Mouse (Mus musculus) bone marrow macrophage, adult 2 months (primary cell): Measurements from ENCODE around the gene Dtx1. TPM values are rescaled to one million over a fixed set of nuclear protein-coding genes. Genes with fewer than 3 reads are reported as not detected.

Experiments used
- H3K27ac ChIP-seq: 2 replicates; pipeline ENCODE4 v1.5.1; 2012; ENCODE audit warnings: low read depth, low read length; ENCODE audit not compliant: insufficient read depth
- H3K4me1 ChIP-seq: 2 replicates; pipeline ENCODE4 v1.6.1; 2012; ENCODE audit warnings: low read length; ENCODE audit not compliant: control insufficient read depth, insufficient read depth
- H3K4me3 ChIP-seq: 2 replicates; pipeline ENCODE4 v1.5.1; 2012; ENCODE audit warnings: mild to moderate bottlenecking, low read length, moderate library complexity; ENCODE audit not compliant: insufficient read depth
- CTCF ChIP-seq: IDR thresholded peaks from 2 replicates; pipeline ENCODE4 v1.5.1; 2012; ENCODE audit warnings: low read depth, mild to moderate bottlenecking, low read length, moderate library complexity
- POLR2A ChIP-seq: IDR thresholded peaks from 2 replicates; pipeline ENCODE4 v1.6.1; 2012; ENCODE audit warnings: mild to moderate bottlenecking, low read depth, low read length, borderline replicate concordance
- polyA plus RNA-seq: library from polyadenylated mRNA; stranded (reverse); fragments of >200 nt; gene quantifications from 2 replicates; pipeline ENCODE4 v1.2.4, GENCODE M21; 2012; ENCODE audit not compliant: missing spikeins, insufficient read depth, insufficient read length

Gene Dtx1
- polyA plus RNA-seq, 1 experiment = not detected

DNA sequence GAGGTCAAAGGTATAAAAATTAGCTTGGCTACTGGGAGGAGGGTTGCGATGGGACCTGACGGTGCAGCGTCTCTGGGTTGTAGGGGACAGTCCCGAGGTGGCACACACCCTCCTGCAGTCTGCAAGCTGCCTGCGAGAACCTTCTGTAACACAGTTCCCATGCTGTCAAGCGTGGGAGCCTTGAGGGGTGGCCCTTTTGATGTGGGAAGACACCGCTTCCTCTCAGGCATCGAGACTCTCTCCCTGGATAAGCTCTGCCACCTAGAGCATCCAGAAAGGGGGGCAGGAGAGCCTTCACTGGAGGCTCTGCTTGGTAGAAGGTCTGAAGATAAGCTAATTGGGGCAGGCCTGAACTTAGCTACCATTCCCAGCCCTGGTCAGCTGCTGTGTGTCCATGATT is 26.0 kb downstream of the Dtx1 start:
- Histone ChIP-seq H3K4me1 (peaks cover 2% of the 10 kb centered on the region; the same call in 1 of the 2 replicates), H3K27ac (no peak overlapping the region), H3K4me3 (no peak overlapping the region)
- TF ChIP-seq CTCF = no peak
- TF ChIP-seq POLR2A = no peak

DNA sequence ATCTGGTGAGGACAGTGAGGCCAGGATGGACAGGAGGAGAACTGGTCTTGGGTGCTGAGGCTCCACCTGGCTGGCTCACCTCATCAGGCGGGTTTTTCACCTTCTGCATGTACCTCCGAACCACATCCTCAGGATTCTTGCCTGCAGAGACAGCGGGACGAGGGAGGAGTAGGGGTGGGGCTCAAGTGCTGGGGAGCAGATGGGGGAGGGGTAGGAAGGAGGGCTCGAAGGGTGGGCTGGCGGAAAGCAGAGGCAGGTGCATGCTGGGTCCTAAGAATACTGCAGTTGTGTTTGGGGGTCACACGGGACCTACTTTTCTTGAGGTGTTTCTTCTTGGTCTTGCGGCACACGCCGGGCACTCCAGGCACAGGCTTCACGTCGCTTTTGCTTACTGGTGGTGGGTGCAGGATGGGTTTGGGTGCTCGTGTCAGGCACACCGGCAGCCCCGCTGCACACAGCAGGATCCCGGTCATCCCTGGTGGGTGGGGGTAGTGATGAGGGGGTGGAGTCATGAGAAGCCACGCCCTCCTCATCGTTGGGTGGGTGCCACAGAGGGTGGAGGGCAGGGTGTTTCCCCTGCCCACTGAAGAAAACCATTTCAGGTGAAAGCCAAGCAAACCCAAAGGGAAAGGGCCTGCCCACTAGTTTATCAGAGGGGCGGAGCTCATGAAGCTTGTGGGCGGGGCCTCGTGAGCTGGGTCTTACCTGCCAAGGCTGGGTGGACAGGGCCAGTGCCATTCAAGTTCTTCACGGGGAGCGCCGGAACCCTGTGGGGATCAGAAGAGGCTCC is 28.6 kb downstream of the Dtx1 start:
- TF ChIP-seq POLR2A (no peak), CTCF (no peak)
- Histone ChIP-seq H3K27ac (no peak overlapping the region), H3K4me3 (no peak overlapping the region), H3K4me1 (peaks cover 5% of the 10 kb centered on the region; the same call in 1 of the 2 replicates)

DNA sequence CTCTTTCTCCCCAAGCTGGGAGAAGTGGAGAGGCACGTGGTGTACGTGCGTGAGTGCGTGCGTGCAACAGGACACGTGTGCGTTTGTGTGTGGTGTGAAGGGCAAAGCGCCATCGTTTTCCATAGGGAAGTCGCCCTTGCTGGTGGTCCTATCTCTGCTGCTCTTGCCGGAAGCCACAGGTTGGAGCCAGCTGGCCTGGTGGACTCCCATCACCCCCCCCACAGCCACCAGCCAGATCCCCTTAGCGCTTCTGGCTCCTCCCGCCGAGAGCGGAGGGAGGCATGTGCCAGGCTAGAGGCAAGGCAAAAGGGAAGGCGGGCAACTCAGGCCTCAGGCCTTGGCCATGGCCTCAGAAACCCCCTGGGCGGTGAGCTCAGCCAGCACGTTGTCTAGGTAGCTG is 30.8 kb downstream of the Dtx1 start:
- TF ChIP-seq POLR2A (no peak), CTCF (no peak)
- H3K4me1 ChIP-seq = 0 out of 2 replicates have a peak, but pooled peaks cover 2% of the 10 kb centered on the region
- no peak overlapping the region for H3K27ac ChIP-seq
- no peak overlapping the region for H3K4me3 ChIP-seq

DNA sequence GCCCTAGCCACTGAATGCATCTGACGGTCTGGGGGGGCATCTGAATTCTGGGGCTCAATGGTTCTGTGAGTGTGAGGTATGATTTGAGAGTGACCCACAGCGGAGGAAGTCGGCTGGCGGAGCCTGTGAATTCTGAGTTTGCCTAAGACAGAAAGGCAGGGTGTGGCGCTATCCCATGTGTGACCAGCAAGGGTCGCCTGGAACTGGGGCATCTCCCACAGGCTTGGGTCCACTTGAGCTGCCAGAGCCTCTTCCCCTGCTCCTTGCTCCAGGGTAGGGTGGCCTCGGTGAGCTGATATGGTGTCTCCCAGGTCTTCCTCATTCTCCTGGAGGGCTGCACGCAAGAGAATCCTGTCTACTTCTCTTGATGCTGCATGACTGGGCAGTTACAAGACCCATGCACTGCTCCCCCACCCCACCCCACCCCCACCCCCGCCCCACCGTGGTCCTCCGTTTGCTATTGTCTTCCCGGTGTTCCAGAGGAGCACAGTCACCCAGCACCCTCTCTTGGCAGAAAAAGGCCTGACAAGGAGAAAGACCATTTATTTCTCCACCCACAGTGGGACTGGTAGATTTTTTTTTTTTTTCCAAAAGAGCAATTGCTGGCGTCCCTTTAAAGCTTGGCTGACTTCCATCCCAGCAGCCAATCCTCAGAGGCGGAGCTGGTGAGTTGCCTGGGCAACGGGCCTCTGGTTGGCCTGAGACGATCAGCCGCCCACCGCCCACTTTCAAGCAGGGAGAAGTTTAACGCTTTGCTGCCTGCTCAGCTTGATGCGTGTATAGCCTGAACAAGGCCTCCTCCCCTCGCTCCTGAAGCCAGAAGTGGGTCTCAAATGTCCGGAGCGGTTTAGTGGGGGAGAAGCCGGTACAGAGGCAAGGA is 31.8 kb downstream of the Dtx1 start:
- Histone ChIP-seq H3K27ac (no peak overlapping the region), H3K4me3 (no peak overlapping the region), H3K4me1 (0 out of 2 replicates have a peak, but pooled peaks cover 2% of the 10 kb centered on the region)
- TF ChIP-seq POLR2A (no peak), CTCF (no peak)

DNA sequence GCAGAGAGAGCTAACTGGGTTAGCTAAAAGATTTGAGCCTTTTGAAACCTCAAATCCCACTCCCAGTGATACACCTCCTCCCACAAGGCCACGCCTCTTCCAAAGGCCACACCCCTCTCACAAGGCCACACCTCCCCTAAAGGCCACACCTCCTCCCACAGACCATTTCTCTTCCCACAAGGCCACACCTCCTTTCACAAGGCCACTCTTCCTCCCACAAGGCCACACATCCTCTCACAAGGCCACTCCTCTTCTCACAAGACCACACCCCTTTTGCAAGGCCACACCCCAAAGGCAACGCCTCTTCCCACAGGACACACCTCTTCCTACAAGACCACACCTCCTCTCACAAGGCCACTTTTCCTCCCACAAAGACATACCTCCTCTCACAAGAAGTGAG is 34.2 kb downstream of the Dtx1 start:
- H3K4me3 ChIP-seq = no peak overlapping the region
- 0 out of 2 replicates have a peak, but pooled peaks cover 2% of the 10 kb centered on the region for H3K4me1 ChIP-seq
- TF ChIP-seq CTCF (no peak), POLR2A (no peak)
- H3K27ac ChIP-seq = no peak overlapping the region

DNA sequence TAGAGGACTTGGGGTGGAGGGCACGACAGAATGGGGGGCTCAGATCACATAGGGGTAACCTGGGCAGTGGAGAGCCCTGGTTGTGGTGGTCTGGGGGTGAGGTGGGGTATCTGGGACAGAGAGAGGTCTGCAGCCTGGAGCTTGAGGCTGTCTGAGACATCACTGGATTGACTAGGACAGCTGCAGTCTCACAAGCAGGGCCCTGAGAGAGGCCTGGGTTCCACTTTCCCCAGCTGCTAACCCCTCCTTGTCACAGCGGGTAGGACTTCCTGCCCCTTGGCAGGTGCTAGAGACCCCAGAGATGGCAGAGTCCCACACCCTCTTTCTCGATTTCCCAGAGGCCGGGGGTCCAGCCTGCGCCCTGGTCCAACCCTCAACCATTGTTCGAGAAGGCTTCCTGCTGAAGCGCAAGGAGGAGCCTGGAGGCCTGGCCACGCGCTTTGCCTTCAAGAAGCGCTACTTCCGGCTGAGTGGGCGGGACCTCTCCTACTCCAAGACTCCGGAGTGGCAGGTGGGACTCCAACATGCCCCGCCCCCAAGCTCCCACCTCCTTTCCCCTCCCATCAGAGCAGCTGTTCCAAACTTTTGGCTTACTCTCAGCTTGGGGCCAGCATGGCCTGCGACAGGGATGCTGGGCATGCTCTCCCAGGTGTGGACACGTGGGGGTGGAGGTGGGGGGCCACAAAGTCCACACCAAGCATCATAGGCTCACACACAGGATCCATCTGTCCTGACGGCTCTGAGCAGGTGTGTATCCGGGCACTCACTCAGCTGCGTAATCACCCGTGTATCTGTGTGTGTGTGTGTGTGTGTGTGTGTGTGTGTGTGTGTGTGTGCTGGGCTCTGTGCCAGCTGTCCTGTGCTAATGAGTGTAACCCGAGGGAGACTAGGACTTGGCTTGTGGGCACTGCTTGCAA is 37.2 kb downstream of the Dtx1 start:
- no peak overlapping the region for H3K27ac ChIP-seq
- 0 out of 2 replicates have a peak, but pooled peaks cover 2% of the 10 kb centered on the region for H3K4me1 ChIP-seq
- no peak overlapping the region for H3K4me3 ChIP-seq
- TF ChIP-seq POLR2A = no peak
- no peak for TF ChIP-seq CTCF

DNA sequence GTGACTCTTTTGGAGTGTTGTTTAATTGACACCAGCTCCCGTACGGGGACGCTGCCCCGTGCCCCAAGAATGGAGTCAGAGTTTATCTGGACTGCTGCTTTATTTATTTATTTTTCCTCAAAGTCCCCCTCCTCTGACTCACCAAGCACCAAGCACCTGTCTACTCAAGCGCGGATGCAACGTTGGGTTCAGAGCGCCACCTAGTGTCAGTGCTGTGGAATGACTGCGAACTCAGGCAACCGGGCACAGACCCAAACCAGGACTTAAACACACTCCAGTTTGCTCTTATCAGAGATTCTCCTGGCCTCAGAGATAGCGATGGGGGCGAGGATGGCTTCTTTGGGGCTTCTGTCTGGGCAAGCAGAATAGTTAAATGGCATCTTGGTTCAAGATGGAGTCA is 38.1 kb downstream of the Dtx1 start:
- no peak overlapping the region for H3K27ac ChIP-seq
- peak; percentile 99 for TF ChIP-seq CTCF
- no peak for TF ChIP-seq POLR2A
- H3K4me3 ChIP-seq = no peak overlapping the region
- H3K4me1 ChIP-seq = no peaks in the 10 kb centered on the region

DNA sequence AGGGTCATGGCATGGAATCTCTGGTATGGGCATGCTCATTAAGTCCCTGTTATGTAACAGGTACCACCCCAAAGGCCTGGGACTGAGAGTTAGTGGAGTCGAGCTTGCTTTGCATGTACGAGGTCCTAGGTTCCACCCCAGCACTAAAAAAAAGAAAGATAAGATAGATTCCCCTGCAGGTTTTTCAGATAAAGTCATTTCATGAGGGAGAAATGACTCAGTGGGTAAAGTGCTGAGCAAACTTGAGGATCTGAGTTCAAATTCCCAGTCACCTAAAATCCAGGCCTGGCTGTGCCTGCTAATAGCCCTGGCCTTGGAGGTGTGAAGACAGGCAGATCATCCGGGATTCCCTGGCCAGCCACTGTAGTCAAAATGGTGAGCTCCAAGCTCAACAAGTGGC is 39.9 kb downstream of the Dtx1 start:
- Histone ChIP-seq H3K4me3 (no peak overlapping the region), H3K27ac (no peak overlapping the region), H3K4me1 (no peaks in the 10 kb centered on the region)
- TF ChIP-seq CTCF (no peak), POLR2A (no peak)

DNA sequence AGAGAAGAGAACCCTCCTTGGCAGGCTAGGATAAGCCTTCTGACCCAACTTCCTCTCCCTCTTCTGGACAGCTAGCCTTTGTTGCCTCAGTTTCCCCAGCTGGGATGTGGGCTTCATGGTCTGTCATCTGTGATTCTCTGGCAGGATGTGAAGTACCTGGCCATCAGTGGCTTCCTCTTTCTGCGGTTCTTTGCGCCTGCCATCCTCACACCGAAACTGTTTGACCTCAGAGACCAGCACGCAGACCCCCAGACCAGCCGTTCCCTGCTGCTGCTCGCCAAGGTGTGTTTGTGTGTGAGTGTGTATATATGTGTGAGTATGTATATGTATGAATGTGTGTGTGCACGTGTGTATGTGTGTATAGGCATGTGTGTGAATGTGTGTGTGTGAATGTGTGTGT is 41.6 kb downstream of the Dtx1 start:
- H3K4me1 ChIP-seq = no peaks in the 10 kb centered on the region
- TF ChIP-seq POLR2A (no peak), CTCF (no peak)
- no peak overlapping the region for H3K4me3 ChIP-seq
- no peak overlapping the region for H3K27ac ChIP-seq
